Mouse (Mus musculus) hindbrain, embryonic 16.5 days (tissue): ENCODE data around the gene Spast. TPM values are rescaled to one million over a fixed set of nuclear protein-coding genes. Genes with fewer than 3 reads are reported as not detected.

Experiments
- ATAC-seq: fragments of 200-750 bp; cut with Nextera tagmentation; 2 replicates; pipeline ENCODE4 v1.8.0; 2017; ENCODE audit warnings: moderate TSS enrichment, moderate library complexity
- H3K27ac ChIP-seq: fragments of 300-500 bp; sonication (generic); 2 replicates; pipeline ENCODE4 v1.5.1; 2014; ENCODE audit warnings: low read depth, mild to moderate bottlenecking, control low read depth, low read length, moderate library complexity
- H3K27me3 ChIP-seq: fragments of 300-500 bp; sonication (generic); replicated peaks from 2 replicates; pipeline ENCODE4 v1.6.1; 2014; ENCODE audit warnings: low read length; ENCODE audit not compliant: control insufficient read depth, insufficient read depth
- H3K36me3 ChIP-seq: fragments of 300-500 bp; sonication (generic); 2 replicates; pipeline ENCODE4 v1.6.1; 2014; ENCODE audit warnings: mild to moderate bottlenecking, low read length, moderate library complexity, mixed read lengths; ENCODE audit not compliant: control insufficient read depth, insufficient read depth
- H3K4me1 ChIP-seq: fragments of 300-500 bp; sonication (generic); 2 replicates; pipeline ENCODE4 v1.6.1; 2014; ENCODE audit warnings: low read depth, low read length; ENCODE audit not compliant: control insufficient read depth, insufficient read depth
- H3K4me2 ChIP-seq: fragments of 300-500 bp; sonication (generic); 2 replicates; pipeline ENCODE4 v1.6.1; 2014; ENCODE audit warnings: mild to moderate bottlenecking, low read length, control low read depth, moderate library complexity
- H3K4me3 ChIP-seq: fragments of 300-500 bp; sonication (generic); 2 replicates; pipeline ENCODE4 v1.5.1; 2014; ENCODE audit warnings: mild to moderate bottlenecking, low read length, control low read depth, moderate library complexity
- H3K9ac ChIP-seq: fragments of 300-500 bp; sonication (generic); 2 replicates; pipeline ENCODE4 v1.6.1; 2014; ENCODE audit warnings: low read depth, mild to moderate bottlenecking, control low read depth, low read length, moderate library complexity
- H3K9me3 ChIP-seq: fragments of 300-500 bp; sonication (generic); 2 replicates; pipeline ENCODE4 v1.6.1; 2014; ENCODE audit warnings: mild to moderate bottlenecking, low read length, moderate library complexity; ENCODE audit not compliant: control insufficient read depth
- WGBS: fragments of 180-500 bp; shearing (Covaris S2); extraction: QIAGEN DNeasy Blood & Tissue Kit; methylation state at CpG from one replicate; pipeline ENCODE4 v1.1.7; 2014; 5-methylcytosine and 5-hydroxymethylcytosine counted together
- polyA plus RNA-seq: library from polyadenylated mRNA; unstranded; fragments of >200 nt; fragmentation: Nextera tagmentation; extraction: Ambion mirVana; gene quantifications from 2 replicates; pipeline ENCODE4 v1.2.1, GENCODE M21; 2015

Spast gene
- polyA plus RNA-seq, result 17.3 and 19.4 TPM in 2 replicates

- Histone ChIP-seq H3K9ac (peak within 1 kb of the TSS; percentile 98), H3K4me2 (peak within 1 kb of the TSS; percentile 82), H3K4me1 (peaks cover 32% of the 10 kb centered on the region), H3K27me3 (no peaks in the 10 kb centered on the region), H3K27ac (peak within 1 kb of the TSS; percentile 99), H3K36me3 (no peaks in the 10 kb centered on the region), H3K9me3 (0 out of 2 replicates have a peak, but pooled peaks cover 2% of the 10 kb centered on the region), H3K4me3 (peak within 1 kb of the TSS; percentile 99)
- WGBS, result under 1% methylated on average over 74 of the region's 90 CpGs
- ATAC-seq, result peak; percentile 74
Observed at GRCm38 (mm10) chr17:74338937-74339804, at the start of gene Spast. Spast (plus strand) TSS chr17:74338987.

- Histone ChIP-seq H3K4me2 (no peak overlapping the region), H3K4me1 (peaks cover 17% of the 10 kb centered on the region), H3K9ac (no peak overlapping the region), H3K36me3 (0 out of 2 replicates have a peak, but pooled peaks cover 4% of the 10 kb centered on the region), H3K9me3 (no peaks in the 10 kb centered on the region), H3K27ac (no peak overlapping the region), H3K27me3 (no peaks in the 10 kb centered on the region), H3K4me3 (no peak overlapping the region)
- 83% methylated on average over 3 of the region's 3 CpGs for WGBS
- no peak for ATAC-seq
Observed at GRCm38 (mm10) chr17:74290198-74290597, 48.6 kb upstream of the Spast start.

GRCm38 (mm10) chr17:74290869-74291268 is 47.9 kb upstream of the Spast start:
- Histone ChIP-seq H3K36me3 (0 out of 2 replicates have a peak, but pooled peaks cover 4% of the 10 kb centered on the region), H3K9ac (no peak overlapping the region), H3K9me3 (no peaks in the 10 kb centered on the region), H3K27ac (no peak overlapping the region), H3K27me3 (no peaks in the 10 kb centered on the region), H3K4me1 (peaks cover 17% of the 10 kb centered on the region), H3K4me2 (no peak overlapping the region), H3K4me3 (no peak overlapping the region)
- ATAC-seq, result no peak

- Histone ChIP-seq H3K9ac (no peak overlapping the region), H3K9me3 (no peaks in the 10 kb centered on the region), H3K4me3 (no peak overlapping the region), H3K27me3 (no peaks in the 10 kb centered on the region), H3K36me3 (0 out of 2 replicates have a peak, but pooled peaks cover 4% of the 10 kb centered on the region), H3K4me1 (peaks cover 17% of the 10 kb centered on the region), H3K27ac (no peak overlapping the region), H3K4me2 (no peak overlapping the region)
- ATAC-seq, result no peak
- WGBS, result 85% methylated on average over 4 of the region's 4 CpGs
Observed at GRCm38 (mm10) chr17:74291640-74292361, 47.0 kb upstream of the Spast start.

- Histone ChIP-seq H3K4me2 (peak overlapping the region; percentile 80), H3K27ac (peak overlapping the region; percentile 96), H3K4me3 (peak overlapping the region; percentile 88), H3K36me3 (0 out of 2 replicates have a peak, but pooled peaks cover 1% of the 10 kb centered on the region), H3K27me3 (no peaks in the 10 kb centered on the region), H3K9me3 (no peaks in the 10 kb centered on the region), H3K4me1 (peaks cover 17% of the 10 kb centered on the region), H3K9ac (peak overlapping the region; percentile 94)
- ATAC-seq, result peak; percentile 3; the same call in 1 of the 2 replicates
- WGBS, result under 1% methylated on average over 17 of the region's 18 CpGs
Observed at GRCm38 (mm10) chr17:74293687-74294425, 44.9 kb upstream of the Spast start.

- H3K4me1 ChIP-seq, result peaks cover 17% of the 10 kb centered on the region
- no peaks in the 10 kb centered on the region; the same call in 1 of the 2 replicates for H3K36me3 ChIP-seq
- peak overlapping the region; percentile 94 for H3K9ac ChIP-seq
- peak; percentile 79 for ATAC-seq
- H3K9me3 ChIP-seq, result no peaks in the 10 kb centered on the region
- peak overlapping the region; percentile 80 for H3K4me2 ChIP-seq
- H3K4me3 ChIP-seq, result peak overlapping the region; percentile 88
- peak overlapping the region; percentile 96 for H3K27ac ChIP-seq
- WGBS, result under 1% methylated on average over 44 of the region's 80 CpGs
- H3K27me3 ChIP-seq, result no peaks in the 10 kb centered on the region
Observed at GRCm38 (mm10) chr17:74294426-74295025, 44.3 kb upstream of the Spast start.

- peak within 1 kb of the TSS; percentile 96 for H3K27ac ChIP-seq
- ATAC-seq, result peak; percentile 91
- peaks cover 17% of the 10 kb centered on the region for H3K4me1 ChIP-seq
- WGBS, result under 1% methylated on average over 35 of the region's 110 CpGs
- H3K36me3 ChIP-seq, result no peaks in the 10 kb centered on the region; the same call in 1 of the 2 replicates
- H3K9me3 ChIP-seq, result no peaks in the 10 kb centered on the region
- H3K4me2 ChIP-seq, result peak within 1 kb of the TSS; percentile 80
- no peaks in the 10 kb centered on the region for H3K27me3 ChIP-seq
- H3K4me3 ChIP-seq, result peak within 1 kb of the TSS; percentile 88
- peak within 1 kb of the TSS; percentile 94 for H3K9ac ChIP-seq
Observed at GRCm38 (mm10) chr17:74295026-74295970, 43.5 kb upstream of the Spast start, which contains the start of gene Memo1. Memo1 (minus strand) TSS chr17:74295521.
